Mouse (Mus musculus) brain, embryonic 14.5 days (tissue): ENCODE results near the gene Tbkbp1. TPM values are rescaled to one million over a fixed set of nuclear protein-coding genes. Genes with fewer than 3 reads are reported as not detected.
A peak's percentile ranks its signal among the peaks of the same experiment; 100 is the strongest.

Source experiments
- DNase-seq: peaks from one replicate; pipeline ENCODE4 v3.0.0-alpha.2; 2011; ENCODE audit warnings: low read depth
- CTCF ChIP-seq: fragments of 200-500 bp; IDR thresholded peaks from 2 replicates; pipeline ENCODE4 v1.5.1; 2012; ENCODE audit warnings: inconsistent platforms, mild to moderate bottlenecking, moderate library complexity, borderline replicate concordance; ENCODE audit not compliant: insufficient read depth, insufficient read length; ENCODE audit errors: extremely low read depth
- POLR2A ChIP-seq: fragments of 200-500 bp; IDR thresholded peaks from 2 replicates; pipeline ENCODE4 v1.6.1; 2012; ENCODE audit warnings: mild to moderate bottlenecking, inconsistent platforms, borderline replicate concordance; ENCODE audit not compliant: poor library complexity, insufficient read depth, insufficient read length, severe bottlenecking; ENCODE audit errors: extremely low read depth
- polyA plus RNA-seq: library from polyadenylated mRNA; depleted of rRNA; stranded (reverse); fragments of >200 nt; gene quantifications from 2 replicates; pipeline ENCODE4 v1.2.3, GENCODE M21; 2012

The Tbkbp1 gene
- polyA plus RNA-seq, 1 experiment, result 65.1 TPM

DNA sequence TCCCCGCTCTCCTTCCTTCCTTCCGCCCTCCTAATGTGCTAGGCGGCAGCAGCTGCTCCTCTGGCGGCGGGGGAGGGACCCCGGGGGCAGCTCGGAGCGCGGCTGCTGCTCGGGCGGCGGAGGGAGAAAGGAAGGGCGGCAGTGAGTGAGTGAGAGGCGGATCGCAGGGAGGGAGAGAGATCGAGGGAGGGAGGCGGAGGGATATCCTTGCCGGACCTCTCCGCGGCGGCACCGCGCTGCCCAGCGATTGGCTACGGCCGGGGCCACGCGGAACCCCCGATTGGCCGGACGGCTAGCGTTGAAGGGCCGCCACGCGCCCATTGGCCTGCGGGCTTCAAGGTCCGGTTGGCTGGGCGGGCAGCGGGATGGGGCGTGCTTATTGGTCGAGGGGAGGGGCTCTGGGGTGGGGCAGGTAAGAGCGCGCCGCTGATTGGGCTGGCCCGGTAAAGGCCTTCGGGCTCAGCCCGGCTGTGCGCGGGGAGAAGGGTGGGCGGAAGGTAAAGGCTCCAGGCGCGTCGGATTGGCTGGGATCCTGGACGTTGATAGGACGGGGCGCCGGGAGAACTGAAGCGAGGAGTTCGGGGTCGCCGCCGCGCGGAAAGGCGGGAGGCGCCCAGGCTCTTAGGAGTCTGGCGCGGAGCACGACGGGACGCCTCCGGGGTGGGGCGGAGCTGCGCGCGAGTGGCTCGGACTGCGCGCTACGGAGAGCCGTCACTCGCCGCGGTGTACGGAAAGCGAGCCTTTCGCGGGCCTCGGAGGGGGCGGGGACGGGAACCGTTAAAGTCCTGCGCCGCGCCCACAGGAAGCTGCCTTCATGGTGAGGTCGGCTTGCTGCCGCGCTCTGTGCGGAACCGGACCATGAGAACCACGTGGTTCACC lies 36.7 kb upstream of the Tbkbp1 start, which contains the start of gene Kpnb1:
Kpnb1 (minus strand) TSS at position 118 of the 879 bp plus-strand sequence.
- no peak for TF ChIP-seq CTCF
- TF ChIP-seq POLR2A, result peak; percentile 73
- DNase-seq, result peak; percentile 100

DNA sequence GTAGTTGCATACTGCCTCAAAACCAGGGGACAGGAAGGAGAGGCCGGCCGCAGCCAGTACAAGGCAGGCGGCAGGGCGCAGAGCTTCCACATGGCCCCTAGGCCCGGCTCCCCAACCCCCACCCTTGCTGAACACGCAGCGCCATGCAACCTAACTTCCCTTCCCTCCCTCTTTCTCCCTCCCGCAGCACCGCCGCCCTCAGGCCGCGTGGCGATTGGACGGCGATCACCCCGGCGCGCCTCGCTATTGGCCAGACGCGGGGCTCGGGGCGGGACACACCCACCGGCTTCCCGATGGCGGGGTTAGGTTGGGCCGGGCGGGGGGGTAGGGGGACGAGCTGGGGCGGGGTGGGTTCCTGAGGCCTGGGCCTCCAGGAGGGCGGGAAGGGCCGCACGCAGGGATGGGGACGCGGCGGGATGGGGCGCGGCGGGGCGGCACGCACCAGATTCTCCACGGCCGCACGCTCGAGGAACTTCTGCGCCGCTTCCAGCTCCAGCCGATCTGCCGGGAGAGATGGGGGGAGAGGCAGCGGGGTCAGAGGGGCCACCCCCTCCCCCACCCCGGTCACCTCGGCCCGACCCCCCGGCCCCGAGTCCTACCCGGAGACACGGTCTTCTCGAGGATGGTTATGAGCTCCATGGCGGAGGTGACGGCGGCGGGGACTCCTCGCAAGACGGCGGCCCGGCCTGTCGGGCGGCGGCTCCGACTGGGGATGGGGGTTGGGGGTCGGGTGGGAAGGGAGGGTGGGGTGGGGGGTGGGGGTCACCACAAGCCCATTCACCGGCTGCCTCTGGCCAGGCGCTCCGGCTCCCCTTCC lies 35.9 kb upstream of the Tbkbp1 start:
- DNase-seq, result peak; percentile 99
- TF ChIP-seq POLR2A (peak; percentile 65), CTCF (no peak)

DNA sequence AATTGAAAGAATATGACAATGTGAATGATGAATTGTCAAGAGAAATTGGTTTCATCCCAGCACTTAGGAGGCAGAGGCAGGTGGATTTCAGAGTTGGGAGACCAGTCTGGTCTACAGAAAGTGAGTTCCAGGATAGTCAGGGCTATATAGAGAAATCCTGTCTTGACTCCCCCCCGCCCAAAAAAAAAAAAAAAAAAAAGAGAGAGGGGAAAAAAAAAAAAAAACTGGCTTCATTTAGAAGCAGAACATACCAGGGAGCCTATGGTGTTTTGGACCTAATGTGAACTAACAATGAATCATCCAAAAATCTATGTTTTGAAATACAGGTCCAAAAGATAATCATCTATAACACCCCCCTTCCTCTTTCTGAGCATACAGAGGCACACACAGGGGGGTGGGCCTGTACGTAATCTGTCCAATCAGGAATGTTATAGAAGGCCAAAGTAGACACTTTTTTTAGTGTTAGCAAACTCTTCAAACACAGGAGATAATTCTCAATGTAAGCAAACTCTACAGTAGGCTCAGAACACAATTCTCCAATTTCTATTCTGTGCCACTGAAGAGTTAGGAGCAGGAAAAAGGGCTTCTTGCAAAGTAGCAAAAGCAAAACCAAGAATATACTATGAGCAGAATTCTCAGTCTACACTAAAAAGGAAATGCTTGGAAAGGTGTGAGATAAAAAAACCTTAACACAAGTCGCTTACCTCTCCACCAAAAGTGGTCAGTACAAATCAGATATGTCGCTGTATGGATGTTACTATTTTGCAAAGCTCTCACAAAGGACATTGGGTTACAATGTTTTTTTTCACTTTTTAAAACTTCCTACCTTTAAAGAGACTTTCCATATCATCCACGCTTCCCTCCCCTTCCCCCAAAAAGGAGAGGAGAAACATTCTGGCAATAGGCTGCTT lies 34.7 kb upstream of the Tbkbp1 start:
- DNase-seq, result no peak
- TF ChIP-seq POLR2A, result no peak
- TF ChIP-seq CTCF, result no peak

DNA sequence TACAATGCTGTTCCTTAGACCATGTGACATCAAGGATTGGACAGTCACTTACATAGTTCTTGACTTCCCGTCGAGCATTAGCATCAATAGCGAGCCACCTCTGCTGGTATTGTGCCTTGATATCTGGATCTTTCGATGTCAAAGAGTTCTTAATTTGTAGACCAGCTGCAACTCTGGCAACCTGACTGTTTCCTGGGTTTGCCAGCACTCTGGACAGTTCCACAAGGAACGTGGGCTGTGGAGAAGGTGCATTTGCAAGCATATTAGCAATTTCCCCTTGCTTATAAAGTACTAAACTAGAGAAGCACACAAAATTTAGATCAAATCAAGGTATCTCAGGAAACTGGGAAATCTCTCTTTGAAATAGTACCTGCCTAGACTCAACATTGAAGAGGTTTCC lies 33.6 kb upstream of the Tbkbp1 start:
- TF ChIP-seq CTCF (no peak), POLR2A (no peak)

DNA sequence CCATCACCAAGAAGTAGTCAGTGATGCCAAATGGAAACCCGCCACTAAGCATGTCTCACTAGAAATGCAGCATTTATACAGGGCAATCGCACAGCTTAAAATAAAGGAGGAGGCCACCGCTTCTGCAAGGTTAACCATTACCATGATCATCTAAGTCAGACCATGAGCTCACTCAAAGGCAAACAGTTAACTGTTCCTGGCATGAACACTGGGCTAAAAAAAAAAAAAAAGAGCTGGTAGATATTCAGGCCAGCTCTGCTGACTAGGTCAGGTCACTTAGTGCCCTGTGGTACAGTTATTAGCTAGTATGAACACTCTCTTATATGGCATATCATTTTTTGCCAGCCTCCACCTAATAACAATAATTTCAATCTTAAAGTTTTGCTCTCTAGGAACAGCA lies 31.2 kb upstream of the Tbkbp1 start:
- TF ChIP-seq CTCF (no peak), POLR2A (no peak)
- no peak for DNase-seq

More for the DNA sequence above, 33.6 kb upstream of the Tbkbp1 start:
- DNase-seq, result no peak

DNA sequence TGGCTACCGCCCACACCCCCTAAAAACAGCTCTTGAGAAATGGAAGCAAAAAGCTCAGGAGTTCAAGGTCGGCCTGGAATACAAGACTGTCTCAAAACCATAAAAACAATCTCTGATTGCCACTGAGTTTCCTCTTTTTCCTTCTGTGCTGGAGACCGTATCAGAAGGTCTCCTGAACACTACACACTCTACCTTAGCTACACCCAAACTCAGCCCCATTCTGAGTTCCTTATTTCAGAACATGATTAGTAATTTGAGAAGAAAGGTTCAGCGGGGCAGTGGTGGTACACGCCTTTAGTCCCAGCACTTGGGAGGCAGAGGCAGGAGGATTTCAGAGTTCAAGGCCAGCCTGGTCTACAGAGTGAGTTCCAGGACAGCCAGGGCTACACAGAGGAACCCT lies 29.8 kb upstream of the Tbkbp1 start:
- no peak for DNase-seq
- no peak for TF ChIP-seq POLR2A
- no peak for TF ChIP-seq CTCF

DNA sequence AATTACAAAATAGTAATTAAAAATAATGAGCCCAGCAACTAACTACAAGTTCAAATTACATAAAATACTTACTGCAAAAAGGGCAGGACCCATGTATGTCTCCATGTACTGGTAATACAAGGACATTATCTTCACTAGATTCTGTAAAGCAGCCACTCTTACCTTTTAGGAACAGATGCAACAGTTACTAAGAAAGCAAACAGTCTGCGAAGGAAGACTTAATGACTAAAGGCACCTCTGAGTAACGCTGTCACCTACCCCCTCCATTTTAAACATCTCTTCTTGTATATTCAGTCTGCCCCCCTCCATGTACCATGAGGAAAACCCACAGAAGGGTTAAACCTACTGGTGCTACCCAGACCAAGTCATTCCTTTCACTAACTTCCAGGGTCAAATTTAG lies 26.9 kb upstream of the Tbkbp1 start:
- no peak for DNase-seq
- TF ChIP-seq CTCF, result no peak
- TF ChIP-seq POLR2A, result no peak

DNA sequence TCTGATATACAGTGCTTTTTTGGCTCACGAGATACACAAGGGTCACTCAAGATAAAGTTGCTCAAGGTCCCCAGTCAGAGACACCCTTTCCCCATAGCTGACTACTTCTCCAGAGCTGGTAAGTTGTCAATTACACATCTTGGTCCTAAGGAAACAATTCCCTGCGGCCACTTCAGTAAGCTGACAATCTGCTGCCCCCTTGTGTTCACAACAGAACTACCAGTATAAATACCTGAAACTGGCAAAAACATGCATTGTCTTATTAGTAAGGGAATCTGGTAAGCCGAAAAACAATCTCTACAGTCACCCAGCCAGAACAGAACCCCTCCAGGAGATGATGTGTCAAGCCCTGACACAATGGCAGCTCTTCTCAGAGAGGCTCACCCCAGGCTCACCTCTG lies 25.6 kb upstream of the Tbkbp1 start:
- no peak for TF ChIP-seq POLR2A
- peak; percentile 58; the same call in 1 of the 2 replicates for TF ChIP-seq CTCF
- peak; percentile 79 for DNase-seq

DNA sequence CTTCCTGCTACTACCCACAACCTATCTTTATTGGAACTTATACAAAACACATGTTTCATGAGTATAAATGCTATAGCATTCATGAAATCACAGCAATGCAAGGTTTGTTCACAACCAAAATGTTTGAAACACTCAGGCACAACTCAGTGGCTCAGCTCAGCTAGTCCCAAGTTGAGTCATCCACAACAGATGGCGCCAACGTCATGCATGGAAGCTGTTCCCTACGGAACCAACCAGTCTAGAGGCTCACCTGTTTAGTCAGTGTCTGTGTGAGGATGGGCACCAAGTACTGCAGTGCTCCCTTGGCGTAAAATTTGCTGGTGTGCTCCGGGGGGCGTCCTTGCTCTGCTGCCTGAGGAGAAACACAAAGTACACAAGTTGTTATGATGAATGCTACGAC lies 24.2 kb upstream of the Tbkbp1 start:
- TF ChIP-seq CTCF (no peak), POLR2A (no peak)
- no peak for DNase-seq

DNA sequence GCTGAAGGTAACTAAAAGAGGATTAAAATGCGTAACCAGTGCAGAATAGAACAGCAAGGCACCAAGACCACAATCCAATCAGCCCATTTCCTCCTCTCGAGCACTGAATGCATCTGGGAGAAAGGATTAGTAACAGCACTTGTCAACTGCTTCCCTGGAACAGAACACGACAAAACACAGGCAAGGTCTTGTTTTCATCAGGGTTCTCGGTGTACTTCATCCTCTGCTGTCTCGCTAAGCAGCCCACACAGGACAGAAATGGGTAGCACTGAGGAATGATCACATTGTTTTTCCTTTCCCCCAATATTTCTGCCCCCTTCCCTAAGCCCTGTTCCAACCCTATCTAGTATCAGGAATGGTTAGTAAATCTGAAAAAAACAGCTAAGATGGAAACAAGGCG lies 9.0 kb upstream of the Tbkbp1 start:
- DNase-seq, result peak; percentile 19
- TF ChIP-seq POLR2A (no peak), CTCF (no peak)

DNA sequence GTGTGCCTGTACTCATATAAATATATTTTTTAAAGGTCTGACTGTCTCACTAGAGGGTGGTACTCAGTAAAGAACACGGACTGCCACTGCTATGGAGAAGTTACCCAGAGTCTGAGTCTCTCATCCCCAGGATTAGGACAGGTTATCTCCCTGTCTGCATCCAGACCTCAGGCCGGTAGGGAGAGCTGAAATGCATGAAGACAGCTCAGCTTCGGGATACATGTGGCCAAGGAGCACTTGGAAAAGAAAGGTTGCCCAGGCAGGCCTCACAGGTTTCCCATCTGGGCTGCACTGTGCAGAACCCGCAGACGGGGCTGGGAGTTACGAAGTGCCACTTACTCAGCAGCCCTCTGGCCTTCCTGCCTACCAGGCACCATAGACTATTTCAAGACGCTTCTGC lies 5.7 kb upstream of the Tbkbp1 start:
- DNase-seq, result no peak
- TF ChIP-seq POLR2A, result no peak
- no peak for TF ChIP-seq CTCF

DNA sequence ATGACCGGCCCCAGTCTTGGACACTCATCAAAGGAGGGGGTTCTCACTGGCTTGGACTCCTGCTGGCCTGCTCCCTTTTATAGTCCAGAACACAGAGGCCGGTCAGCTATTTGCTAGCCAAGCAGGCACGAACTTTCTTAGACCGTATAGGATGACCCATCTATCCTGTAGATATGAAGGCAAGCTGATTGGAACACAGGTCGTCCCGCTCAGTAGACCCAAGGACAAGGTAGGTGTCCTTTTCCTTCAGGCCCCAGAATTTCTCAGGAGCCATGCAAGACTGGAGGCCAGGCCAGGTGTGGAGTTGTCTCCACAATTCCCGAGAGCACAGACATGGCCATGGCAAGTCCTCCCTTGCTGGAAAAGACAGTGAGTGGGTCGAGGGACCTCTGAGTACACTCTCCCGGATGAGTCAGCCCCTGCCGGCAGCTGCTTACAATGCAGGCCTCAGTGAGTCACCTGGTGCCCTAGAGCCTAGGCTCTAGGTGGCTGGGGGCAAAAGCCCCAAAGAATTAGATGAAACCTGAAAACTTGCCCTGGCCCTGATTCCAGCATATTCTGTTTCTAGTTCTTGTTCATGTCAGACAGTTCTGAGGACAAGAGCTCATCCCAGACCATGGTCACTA lies 1.5 kb upstream of the Tbkbp1 start:
- DNase-seq, result peak; percentile 22

DNA sequence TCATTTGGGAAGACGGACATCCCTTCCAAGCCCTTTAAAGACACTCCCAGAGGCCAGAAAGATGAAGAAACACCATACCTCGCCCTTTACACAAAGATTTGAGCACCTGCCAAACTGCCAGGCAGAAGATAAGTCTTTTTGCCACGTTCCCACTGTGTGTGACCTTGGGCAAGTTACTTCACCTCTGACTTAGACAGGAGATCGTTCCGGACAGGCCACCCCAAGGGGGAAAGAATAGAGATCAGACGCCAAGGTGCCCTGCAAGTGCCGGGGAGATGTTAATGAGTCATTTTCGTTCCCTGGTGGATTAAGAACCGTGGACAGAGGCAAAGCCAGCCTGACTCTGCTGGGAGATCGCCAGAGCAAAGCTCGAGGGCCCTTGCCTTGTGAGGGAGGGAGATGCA lies 730 bp upstream of the Tbkbp1 start:
- DNase-seq, result peak; percentile 40
- no peak for TF ChIP-seq POLR2A

More for the DNA sequence above, 1.5 kb upstream of the Tbkbp1 start:
- TF ChIP-seq POLR2A, result no peak
- TF ChIP-seq CTCF, result peak; percentile 33; the same call in 1 of the 2 replicates
